Mouse (Mus musculus) inflammation-experienced regulatory T-cells, adult 16 weeks (primary cell): ENCODE measurements around the gene Xlr4c. TPM values are rescaled to one million over a fixed set of nuclear protein-coding genes. Genes with fewer than 3 reads are reported as not detected.

Source experiments
- polyA plus RNA-seq: library from polyadenylated mRNA; unstranded; fragments of 100-300 nt; shearing (Covaris generic); gene quantifications from one replicate; pipeline ENCODE4 v1.2.1, GENCODE M21; 2017

Xlr4c gene
- polyA plus RNA-seq, result 74.5 TPM

GRCm38 (mm10) chrX:73242821-73243325 is at the start of gene Xlr4c:
Gene Xlr4c (minus strand): TSS chrX:73243130.

GRCm38 (mm10) chrX:73265270-73265669 is 22.3 kb upstream of the Xlr4c start, which contains the start of gene Xlr3c:
Gene Xlr3c (minus strand): TSS chrX:73265390.

GRCm38 (mm10) chrX:73227914-73228605 is 14.9 kb downstream of the Xlr4c start, which contains the start of gene F8a:
Gene F8a (plus strand): TSS chrX:73228291.

GRCm38 (mm10) chrX:73213819-73214564 is 28.9 kb downstream of the Xlr4c start, which contains the start of gene Xlr4b:
Gene Xlr4b (plus strand): TSS chrX:73214333.

GRCm38 (mm10) chrX:73191934-73192333 is 51.0 kb downstream of the Xlr4c start, which contains the start of gene Xlr3b:
Gene Xlr3b (plus strand): TSS chrX:73192207.

Other genes with a start within 250 kb of the Xlr4c start
- gene Pnma5, start 206.0 kb downstream of the Xlr4c start, polyA plus RNA-seq, result not detected
- not detected for gene Pnma3, start 178.3 kb downstream of the Xlr4c start, polyA plus RNA-seq
- 102 TPM for gene Xlr4a, start 160.7 kb downstream of the Xlr4c start, polyA plus RNA-seq
- gene Xlr3a, start 146.0 kb downstream of the Xlr4c start, polyA plus RNA-seq, result 2.3 TPM
- 0.40 TPM for gene Gm14685, start 126.1 kb downstream of the Xlr4c start, polyA plus RNA-seq
- not detected for gene Xlr5b, start 94.3 kb downstream of the Xlr4c start, polyA plus RNA-seq
- gene DXBay18, start 93.7 kb downstream of the Xlr4c start, polyA plus RNA-seq, result not detected
- not detected for gene Spin2d, start 66.1 kb downstream of the Xlr4c start, polyA plus RNA-seq
- 19.8 TPM for gene Xlr3b, start 50.9 kb downstream of the Xlr4c start, polyA plus RNA-seq
- 155 TPM for gene Xlr4b, start 28.8 kb downstream of the Xlr4c start, polyA plus RNA-seq
- 3.4 TPM for gene F8a, start 14.8 kb downstream of the Xlr4c start, polyA plus RNA-seq
- gene Xlr3c, start 22.3 kb upstream of the Xlr4c start, polyA plus RNA-seq, result not detected
- gene Xlr5a, start 49.8 kb upstream of the Xlr4c start, polyA plus RNA-seq, result 0.27 TPM
- not detected for gene Xlr5c, start 49.8 kb upstream of the Xlr4c start, polyA plus RNA-seq
- not detected for gene Gm45015, start 93.7 kb upstream of the Xlr4c start, polyA plus RNA-seq
- gene Zfp275, start 99.5 kb upstream of the Xlr4c start, polyA plus RNA-seq, result 25.4 TPM
- gene Gm18336, start 155.6 kb upstream of the Xlr4c start, polyA plus RNA-seq, result not detected
- 0.37 TPM for gene Zfp92, start 168.0 kb upstream of the Xlr4c start, polyA plus RNA-seq
- gene Trex2, start 192.2 kb upstream of the Xlr4c start, polyA plus RNA-seq, result not detected
- 27.3 TPM for gene Haus7, start 215.9 kb upstream of the Xlr4c start, polyA plus RNA-seq
- not detected for gene Bgn, start 240.5 kb upstream of the Xlr4c start, polyA plus RNA-seq